Mouse (Mus musculus): ENCODE measurements around the gene Me3. TPM values are rescaled to one million over a fixed set of nuclear protein-coding genes. Genes with fewer than 3 reads are reported as not detected.

Gene Me3
- polyA plus RNA-seq, 1 experiment from 2014 or later = 3.5 TPM

DNA sequence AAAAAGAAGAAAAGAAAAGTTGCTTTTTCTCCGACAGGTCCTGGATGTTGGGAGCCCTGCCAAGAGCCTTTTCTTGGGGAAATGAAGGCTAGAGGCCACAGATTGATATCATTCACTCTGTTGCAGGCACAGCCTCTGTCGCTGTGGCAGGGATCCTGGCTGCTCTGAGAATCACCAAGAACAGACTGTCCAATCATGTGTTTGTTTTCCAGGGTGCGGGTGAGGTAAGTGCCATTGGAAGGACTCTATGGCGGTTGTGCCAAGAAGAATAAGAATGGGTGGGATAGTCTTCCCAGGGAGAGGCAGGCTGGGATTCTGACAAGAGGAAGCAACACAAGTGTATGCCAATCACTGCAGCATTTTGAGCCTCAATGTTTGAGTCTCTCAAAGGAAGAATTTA, 213.5 kb downstream of the Me3 start:
- Histone ChIP-seq H3K9ac (ENCODE audit: low read depth, low read length) (no peak overlapping the region), H3K27ac (ENCODE audit: low read depth, low read length) (no peak overlapping the region)

DNA sequence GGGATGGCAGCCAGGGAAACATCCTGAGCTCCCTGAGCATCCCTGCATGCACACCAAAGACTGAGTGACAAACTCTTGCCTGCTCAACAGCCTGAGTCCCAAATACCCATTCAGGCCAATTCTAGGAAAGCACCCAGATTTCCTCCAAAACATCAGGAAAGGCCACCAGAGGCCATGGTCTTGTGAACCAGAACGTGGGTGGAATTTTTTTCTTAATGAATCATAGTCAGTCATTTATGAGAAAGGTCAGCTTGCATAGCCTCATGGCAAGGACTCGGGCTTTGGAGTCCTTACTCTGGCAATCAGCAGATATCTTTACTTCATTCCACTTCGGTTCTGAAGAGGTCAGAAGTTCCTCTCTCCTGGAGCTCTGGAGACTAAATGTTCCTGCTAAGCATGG, 218.3 kb downstream of the Me3 start:
- no peak for ATAC-seq
- no peak overlapping the region for H3K4me3 ChIP-seq (ENCODE audit: low read depth, low read length)
- H3K27me3 ChIP-seq (replicated peaks; ENCODE audit: control insufficient read depth, insufficient read depth, low read length) = no peaks in the 10 kb centered on the region
- no peaks in the 10 kb centered on the region for H3K36me3 ChIP-seq (ENCODE audit: control insufficient read depth, insufficient read depth)
- no peak overlapping the region for H3K9ac ChIP-seq (ENCODE audit: low read depth, low read length)
- no peaks in the 10 kb centered on the region for H3K9me3 ChIP-seq (ENCODE audit: control insufficient read depth)
- TF ChIP-seq CTCF (IDR thresholded peaks at IDR 0.05; ENCODE audit: low read depth) = no peak
- H3K27ac ChIP-seq (ENCODE audit: low read depth, low read length) = no peak overlapping the region
- whole genome bisulfite sequencing = 67% methylated on average over 3 of the region's 3 CpGs
- H3K4me1 ChIP-seq (replicated peaks; ENCODE audit: control insufficient read depth, insufficient read depth, low read length) = no peaks in the 10 kb centered on the region
- H3K4me2 ChIP-seq (replicated peaks; ENCODE audit: low read depth) = no peak overlapping the region

More for the DNA sequence above, 213.5 kb downstream of the Me3 start:
- TF ChIP-seq CTCF (IDR thresholded peaks at IDR 0.05; ENCODE audit: low read depth) = no peak
- Histone ChIP-seq H3K27me3 (replicated peaks; ENCODE audit: control insufficient read depth, insufficient read depth, low read length) (no peaks in the 10 kb centered on the region), H3K4me3 (ENCODE audit: low read depth, low read length) (no peak overlapping the region), H3K9me3 (ENCODE audit: control insufficient read depth) (no peaks in the 10 kb centered on the region), H3K36me3 (ENCODE audit: control insufficient read depth, insufficient read depth) (no peaks in the 10 kb centered on the region), H3K4me1 (replicated peaks; ENCODE audit: control insufficient read depth, insufficient read depth, low read length) (no peaks in the 10 kb centered on the region), H3K4me2 (replicated peaks; ENCODE audit: low read depth) (no peak overlapping the region)
- ATAC-seq = no peak
- 72% methylated on average over 4 of the region's 4 CpGs for WGBS

DNA sequence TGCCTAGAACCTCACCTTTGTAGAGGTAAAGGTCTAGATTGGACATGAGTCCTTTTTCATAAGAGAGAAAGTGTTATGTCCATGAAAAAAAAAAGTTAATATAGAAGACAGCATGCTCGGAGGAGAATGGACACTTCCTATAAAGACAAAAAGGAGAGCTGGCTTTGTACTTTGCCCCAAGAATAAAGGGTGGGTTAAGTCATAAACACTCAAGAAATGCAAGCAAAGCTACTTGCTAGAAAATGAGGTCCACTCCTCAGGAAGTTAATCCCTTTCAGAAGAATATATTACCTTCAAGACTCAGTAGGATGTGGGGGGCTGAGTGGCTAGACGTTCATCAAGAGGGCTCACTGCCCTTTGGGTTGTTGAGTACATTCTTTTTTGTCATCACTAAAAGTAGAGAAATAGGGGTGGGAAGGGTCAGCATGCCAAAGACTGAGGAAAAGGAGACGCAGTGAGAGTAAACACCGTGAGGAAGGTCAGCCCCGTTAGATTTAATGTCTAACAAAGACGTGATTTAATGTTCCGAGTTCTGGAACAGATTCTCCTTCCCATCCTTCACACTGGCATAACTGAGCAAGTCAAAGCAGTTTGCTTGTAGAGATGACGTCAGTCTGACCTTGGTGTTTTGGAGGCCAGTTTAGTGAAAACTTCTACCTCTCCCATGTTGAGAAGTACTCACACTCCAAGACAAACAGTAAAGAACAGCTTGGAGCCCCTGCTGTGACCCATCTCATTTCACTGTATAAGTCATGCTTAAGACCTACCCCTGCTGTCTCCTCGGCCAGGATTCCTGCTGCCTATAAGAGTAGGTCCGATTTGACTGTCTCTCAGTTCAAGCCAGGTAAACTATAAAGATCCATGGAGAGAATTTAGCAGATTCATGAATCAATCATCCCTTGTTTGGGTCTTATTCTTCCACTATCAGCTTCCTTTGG, 220.2 kb downstream of the Me3 start:
- WGBS = 53% methylated on average over 10 of the region's 10 CpGs
- H3K36me3 ChIP-seq (ENCODE audit: control insufficient read depth, insufficient read depth) = no peaks in the 10 kb centered on the region
- no peak for ATAC-seq

DNA sequence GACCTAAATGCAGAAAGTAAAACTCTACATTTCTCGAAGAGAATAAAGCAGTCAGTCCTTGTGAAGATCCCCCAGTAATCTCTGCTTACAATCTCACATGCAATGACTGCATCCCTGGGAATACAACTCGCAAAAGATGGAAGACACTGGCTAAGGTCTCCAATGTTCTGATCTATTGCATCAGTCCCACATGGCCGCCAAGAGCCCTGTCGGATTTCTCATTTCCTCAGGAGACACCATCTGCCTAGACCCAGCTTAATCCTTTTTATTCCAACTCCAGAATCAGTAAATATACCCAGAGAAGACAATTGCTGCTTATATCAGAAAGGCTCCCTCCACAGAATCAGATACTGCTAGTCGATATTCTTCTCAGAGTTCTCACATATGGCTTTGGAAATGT, 220.9 kb downstream of the Me3 start:
- H3K4me1 ChIP-seq (replicated peaks; ENCODE audit: control insufficient read depth, insufficient read depth, low read length) = no peaks in the 10 kb centered on the region
- no peak for ATAC-seq
- no peaks in the 10 kb centered on the region for H3K36me3 ChIP-seq (ENCODE audit: control insufficient read depth, insufficient read depth)
- no peak overlapping the region for H3K9ac ChIP-seq (ENCODE audit: low read depth, low read length)
- TF ChIP-seq CTCF (IDR thresholded peaks at IDR 0.05; ENCODE audit: low read depth) = no peak
- no peak overlapping the region for H3K27ac ChIP-seq (ENCODE audit: low read depth, low read length)
- WGBS = 87% methylated on average over 5 of the region's 5 CpGs
- H3K4me2 ChIP-seq (replicated peaks; ENCODE audit: low read depth) = no peak overlapping the region
- no peak overlapping the region for H3K4me3 ChIP-seq (ENCODE audit: low read depth, low read length)
- no peaks in the 10 kb centered on the region for H3K27me3 ChIP-seq (replicated peaks; ENCODE audit: control insufficient read depth, insufficient read depth, low read length)
- H3K9me3 ChIP-seq (ENCODE audit: control insufficient read depth) = no peaks in the 10 kb centered on the region

More for the DNA sequence above, 220.2 kb downstream of the Me3 start:
- Histone ChIP-seq H3K4me1 (replicated peaks; ENCODE audit: control insufficient read depth, insufficient read depth, low read length) (no peaks in the 10 kb centered on the region), H3K4me2 (replicated peaks; ENCODE audit: low read depth) (no peak overlapping the region), H3K27me3 (replicated peaks; ENCODE audit: control insufficient read depth, insufficient read depth, low read length) (no peaks in the 10 kb centered on the region), H3K4me3 (ENCODE audit: low read depth, low read length) (no peak overlapping the region), H3K9me3 (ENCODE audit: control insufficient read depth) (no peaks in the 10 kb centered on the region), H3K9ac (ENCODE audit: low read depth, low read length) (no peak overlapping the region), H3K27ac (ENCODE audit: low read depth, low read length) (no peak overlapping the region)
- TF ChIP-seq CTCF (IDR thresholded peaks at IDR 0.05; ENCODE audit: low read depth) = no peak

DNA sequence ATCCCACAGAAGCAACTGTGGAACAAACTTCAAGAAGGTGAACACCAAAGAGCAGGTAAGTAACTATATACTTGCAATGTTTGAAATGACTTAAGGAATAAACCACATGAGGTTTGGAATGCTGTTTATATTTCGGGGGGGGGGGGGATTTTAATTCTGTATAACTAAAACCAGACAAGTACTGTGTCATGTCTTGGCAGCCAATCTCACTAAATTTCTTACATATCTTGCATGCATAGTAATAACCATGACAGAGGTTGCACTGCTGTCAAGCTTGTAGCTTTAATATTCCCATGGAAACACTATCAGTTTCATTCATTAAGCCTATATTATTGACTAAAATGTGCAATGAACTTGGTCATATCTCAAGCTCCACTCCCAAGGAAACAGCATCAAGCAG, 223.0 kb downstream of the Me3 start:
- Histone ChIP-seq H3K4me3 (ENCODE audit: low read depth, low read length) (no peak overlapping the region), H3K4me1 (replicated peaks; ENCODE audit: control insufficient read depth, insufficient read depth, low read length) (no peaks in the 10 kb centered on the region), H3K4me2 (replicated peaks; ENCODE audit: low read depth) (no peak overlapping the region), H3K9ac (ENCODE audit: low read depth, low read length) (no peak overlapping the region), H3K9me3 (ENCODE audit: control insufficient read depth) (no peaks in the 10 kb centered on the region), H3K27ac (ENCODE audit: low read depth, low read length) (no peak overlapping the region), H3K36me3 (ENCODE audit: control insufficient read depth, insufficient read depth) (no peaks in the 10 kb centered on the region), H3K27me3 (replicated peaks; ENCODE audit: control insufficient read depth, insufficient read depth, low read length) (no peaks in the 10 kb centered on the region)
- 61% methylated on average over 1 of the region's 1 CpGs for WGBS
- ATAC-seq = no peak
- no peak for TF ChIP-seq CTCF (IDR thresholded peaks at IDR 0.05; ENCODE audit: low read depth)

DNA sequence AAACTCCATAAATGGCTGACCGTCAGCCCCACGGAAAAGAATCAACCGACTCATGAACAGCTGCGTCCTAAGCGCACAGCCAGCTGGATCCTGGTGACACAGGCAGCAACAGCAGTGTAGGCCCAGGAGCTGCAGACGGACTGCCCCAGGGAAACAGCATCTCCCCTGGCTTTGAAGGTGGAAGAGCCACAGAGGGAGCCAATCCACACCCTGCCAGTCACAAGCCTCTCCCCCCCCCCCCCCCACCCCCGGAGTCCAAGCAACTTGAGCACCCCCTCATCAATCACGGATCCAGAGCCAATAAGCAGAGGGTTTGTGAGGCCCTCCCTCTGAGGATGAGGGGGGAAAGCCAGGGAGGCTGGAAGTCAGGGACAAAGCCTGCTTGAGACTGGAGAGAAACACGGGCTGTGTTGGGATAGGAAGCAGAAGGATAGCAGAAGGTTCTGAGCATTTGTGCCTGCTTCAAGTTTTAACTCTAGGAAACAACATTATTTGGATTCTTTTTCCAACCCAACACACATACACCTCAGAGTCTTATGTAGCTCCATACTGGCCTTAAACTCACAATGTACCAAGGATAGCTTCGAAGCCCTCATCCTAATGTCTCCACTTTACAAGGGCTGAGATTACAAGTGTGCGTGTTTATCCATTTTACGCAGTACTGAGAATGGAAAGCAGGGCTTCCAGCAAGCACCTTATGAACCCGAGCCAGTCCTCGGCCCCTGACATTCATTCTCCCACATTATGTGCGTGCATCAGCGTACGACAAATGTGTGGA, 224.4 kb downstream of the Me3 start:
- WGBS = 64% methylated on average over 17 of the region's 17 CpGs
- Histone ChIP-seq H3K36me3 (ENCODE audit: control insufficient read depth, insufficient read depth) (no peaks in the 10 kb centered on the region), H3K27ac (ENCODE audit: low read depth, low read length) (no peak overlapping the region), H3K27me3 (replicated peaks; ENCODE audit: control insufficient read depth, insufficient read depth, low read length) (no peaks in the 10 kb centered on the region), H3K4me3 (ENCODE audit: low read depth, low read length) (no peak overlapping the region), H3K4me2 (replicated peaks; ENCODE audit: low read depth) (no peak overlapping the region), H3K4me1 (replicated peaks; ENCODE audit: control insufficient read depth, insufficient read depth, low read length) (no peaks in the 10 kb centered on the region), H3K9ac (ENCODE audit: low read depth, low read length) (no peak overlapping the region), H3K9me3 (ENCODE audit: control insufficient read depth) (no peaks in the 10 kb centered on the region)
- no peak for TF ChIP-seq CTCF (IDR thresholded peaks at IDR 0.05; ENCODE audit: low read depth)
- ATAC-seq = no peak

Data from intestine, postnatal 0 days (tissue).